Mouse (Mus musculus) brain, embryonic 14.5 days (tissue): ENCODE measurements around the gene Klhl11.

Experiments used
- CTCF ChIP-seq: fragments of 200-500 bp; IDR thresholded peaks from 2 replicates; pipeline ENCODE4 v1.5.1; 2012; ENCODE audit warnings: inconsistent platforms, mild to moderate bottlenecking, moderate library complexity, borderline replicate concordance; ENCODE audit not compliant: insufficient read depth, insufficient read length; ENCODE audit errors: extremely low read depth
- POLR2A ChIP-seq: fragments of 200-500 bp; IDR thresholded peaks from 2 replicates; pipeline ENCODE4 v1.6.1; 2012; ENCODE audit warnings: mild to moderate bottlenecking, inconsistent platforms, borderline replicate concordance; ENCODE audit not compliant: poor library complexity, insufficient read depth, insufficient read length, severe bottlenecking; ENCODE audit errors: extremely low read depth

DNA sequence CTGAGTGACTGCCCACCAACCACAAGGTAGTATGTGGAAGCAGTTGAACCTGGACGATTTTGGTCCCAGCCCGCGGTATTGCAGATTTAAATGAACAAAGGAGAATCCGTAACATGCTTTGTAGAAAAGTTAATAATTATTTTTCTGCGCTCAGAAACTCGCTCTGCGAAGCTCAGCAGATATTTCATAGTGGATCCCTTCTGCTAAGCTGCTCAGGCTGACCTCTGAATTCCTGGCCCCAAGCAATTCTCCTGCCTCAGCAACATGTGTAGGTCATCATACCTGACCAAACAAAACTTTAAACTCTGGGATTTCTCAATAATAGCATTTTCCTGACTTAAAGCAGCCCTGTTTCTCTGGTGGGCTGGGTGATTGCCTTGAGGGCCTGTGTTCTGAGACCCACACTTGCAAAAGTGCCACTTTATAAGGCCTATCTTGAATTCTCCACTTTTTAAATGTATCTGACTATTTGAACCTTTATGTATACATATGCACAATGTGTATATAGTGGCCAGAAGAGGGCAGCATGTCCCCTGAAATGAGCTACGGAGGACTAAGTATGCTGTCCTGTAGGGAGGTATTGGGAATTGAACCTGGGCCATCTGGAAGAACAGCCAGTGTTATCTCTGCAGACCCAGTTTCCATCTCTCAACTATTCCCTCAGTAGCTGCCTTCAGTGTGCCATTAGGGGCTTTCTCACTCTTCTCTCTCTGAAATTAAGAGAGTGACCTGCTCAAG lies 13.4 kb upstream of the Klhl11 start:
- TF ChIP-seq CTCF, result peak; percentile 44; the same call in 1 of the 2 replicates
- TF ChIP-seq POLR2A, result no peak
